Mouse (Mus musculus) brain, embryonic 14.5 days (tissue): ENCODE results near the gene Lexm.

Experiments used
- CTCF ChIP-seq: fragments of 200-500 bp; IDR thresholded peaks from 2 replicates; pipeline ENCODE4 v1.5.1; 2012; ENCODE audit warnings: inconsistent platforms, mild to moderate bottlenecking, moderate library complexity, borderline replicate concordance; ENCODE audit not compliant: insufficient read depth, insufficient read length; ENCODE audit errors: extremely low read depth
- POLR2A ChIP-seq: fragments of 200-500 bp; IDR thresholded peaks from 2 replicates; pipeline ENCODE4 v1.6.1; 2012; ENCODE audit warnings: mild to moderate bottlenecking, inconsistent platforms, borderline replicate concordance; ENCODE audit not compliant: poor library complexity, insufficient read depth, insufficient read length, severe bottlenecking; ENCODE audit errors: extremely low read depth

- TF ChIP-seq POLR2A (no peak), CTCF (no peak)
These were observed 59.8 kb downstream of the Lexm start for GRCm38 (mm10) chr4:106557262-106557661.
